Mouse (Mus musculus) embryo, embryonic 9.5 days (tissue): ENCODE results near the gene Nfix.

Source experiments
- DNase-seq: peaks from one replicate; pipeline ENCODE4 v3.0.0-alpha.2; 2017; ENCODE audit errors: extremely low spot score

The Nfix gene

GRCm38 (mm10) chr8:84781686-84782505, 18.2 kb downstream of the Nfix start:
- DNase-seq: no peak

DNA sequence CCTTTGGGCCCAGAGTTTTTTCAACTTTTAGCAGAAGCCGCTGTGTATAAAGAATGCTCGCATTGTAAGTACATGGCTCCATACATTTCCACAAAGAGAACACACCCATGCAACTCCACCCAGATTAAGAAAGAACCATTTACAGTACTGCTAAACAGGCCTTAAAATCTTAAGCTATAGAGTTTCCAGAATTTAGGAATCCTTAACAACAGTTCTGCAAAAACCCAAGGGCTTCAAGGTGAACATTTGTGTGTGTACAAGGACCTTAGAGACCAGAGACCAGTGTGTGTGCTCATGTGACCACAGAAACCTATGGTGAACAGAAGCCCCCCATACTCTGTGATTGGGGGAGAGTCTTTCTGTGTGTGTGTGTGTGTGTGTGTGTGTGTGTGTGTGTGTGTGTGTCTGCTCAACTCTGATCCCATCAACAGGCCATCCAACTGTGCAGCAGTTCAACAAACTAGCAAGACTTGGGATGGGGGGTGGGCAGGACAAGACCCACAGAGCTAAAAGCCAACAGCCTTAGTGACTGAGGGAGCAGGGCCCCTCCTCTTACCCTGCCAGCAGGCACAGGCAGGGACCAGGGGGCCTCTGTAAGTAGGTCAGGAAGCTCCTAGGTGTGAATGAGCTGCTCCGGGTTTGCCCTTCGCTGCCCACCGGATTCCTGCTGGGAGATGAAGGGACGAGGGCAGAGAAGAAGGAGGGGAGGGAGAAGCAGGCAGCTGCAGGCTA, 19.0 kb downstream of the Nfix start:
- no peak for DNase-seq

GRCm38 (mm10) chr8:84780225-84780555, 20.0 kb downstream of the Nfix start:
- no peak for DNase-seq

DNA sequence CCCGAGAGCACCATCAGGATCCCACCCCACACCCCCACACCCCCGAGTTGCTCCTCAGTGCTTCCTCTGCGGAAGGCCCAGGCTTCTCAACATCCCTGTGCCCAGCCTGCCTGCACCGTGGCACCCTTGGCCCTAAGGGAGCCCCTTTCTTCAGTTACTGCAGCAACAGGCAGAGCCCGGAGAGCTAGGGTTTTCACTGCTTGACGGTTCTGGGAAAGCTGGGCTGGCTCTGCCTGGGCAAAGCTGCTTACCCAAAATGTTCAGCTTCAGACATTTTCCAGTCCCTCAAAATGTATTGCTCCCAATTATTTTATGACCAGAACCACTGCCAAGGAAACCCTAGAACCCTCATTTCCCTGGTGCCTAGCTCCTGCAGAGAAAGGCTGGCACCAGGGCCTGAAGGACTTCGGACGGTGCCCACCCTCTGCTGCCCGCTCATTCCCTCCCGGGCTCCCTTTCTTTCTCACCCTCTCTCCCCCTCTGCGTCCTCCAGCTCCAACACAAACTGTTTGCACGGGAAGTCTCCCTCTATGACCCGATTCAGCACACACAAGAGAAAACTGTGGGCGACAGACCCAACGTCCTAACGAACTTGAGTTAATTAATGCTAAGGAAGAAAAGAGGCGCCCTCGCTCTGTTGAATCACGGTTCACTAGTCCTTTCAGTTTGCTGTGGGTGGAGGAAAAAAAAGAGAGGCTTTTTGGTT, 20.5 kb downstream of the Nfix start:
- DNase-seq: no peak

- DNase-seq: no peak
Observed at GRCm38 (mm10) chr8:84778638-84779380, 21.3 kb downstream of the Nfix start.

DNA sequence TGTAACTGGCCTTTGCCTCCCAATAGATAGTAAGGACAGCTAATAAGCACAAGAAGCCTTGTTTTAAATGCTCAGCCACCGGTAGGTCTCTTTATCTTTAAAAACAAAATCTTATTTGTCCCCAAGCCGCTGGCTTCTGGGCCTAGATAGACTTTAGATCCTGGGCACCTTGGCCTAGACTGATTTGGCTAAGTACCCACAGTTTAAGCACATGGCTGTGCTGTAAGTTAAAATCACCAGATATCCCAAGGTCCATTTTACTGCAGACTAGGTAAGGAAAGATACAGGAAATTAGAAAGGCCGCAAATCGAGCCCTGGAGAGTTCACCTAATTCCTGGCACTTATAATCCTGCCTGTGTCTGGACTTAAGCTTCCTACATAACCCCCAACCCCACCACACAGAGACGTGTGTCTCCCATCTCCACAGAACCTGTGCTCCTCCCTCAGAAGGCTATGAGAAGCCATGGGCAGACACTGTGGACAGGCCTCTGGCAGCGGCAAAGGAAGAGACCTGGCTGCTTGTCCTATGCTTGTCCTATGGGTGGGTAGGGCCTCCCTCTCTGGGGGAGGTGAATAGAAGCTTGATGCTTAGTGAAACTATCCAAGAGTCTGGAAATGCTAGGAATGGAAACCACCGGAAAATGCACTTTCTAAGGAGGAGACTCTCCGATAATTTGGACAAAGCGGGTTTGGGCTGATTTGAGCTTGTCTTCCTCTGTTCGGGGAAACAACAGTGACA, 22.1 kb downstream of the Nfix start:
- no peak for DNase-seq

DNA sequence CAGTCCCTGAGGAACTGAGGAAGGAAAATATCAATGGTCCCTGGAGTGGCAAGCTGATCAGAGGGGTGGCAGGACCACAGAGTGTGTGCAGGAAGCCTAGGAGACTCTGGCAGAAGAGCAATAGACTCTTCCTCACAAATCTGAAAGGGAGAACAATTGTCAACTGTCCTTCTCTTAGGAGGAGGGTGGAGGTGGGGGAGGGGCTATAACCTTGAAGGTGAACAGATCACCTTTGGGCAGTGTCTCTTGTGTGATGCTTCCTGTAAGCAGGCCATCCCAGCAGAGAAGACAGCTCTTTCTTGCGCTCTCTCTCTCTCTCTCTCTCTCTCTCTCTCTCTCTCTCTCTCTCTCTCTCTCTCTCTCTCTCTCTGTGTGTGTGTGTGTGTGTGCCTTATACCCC, 23.6 kb downstream of the Nfix start:
- no peak for DNase-seq

- DNase-seq: no peak
Observed at GRCm38 (mm10) chr8:84775621-84776113, 24.5 kb downstream of the Nfix start.

GRCm38 (mm10) chr8:84775105-84775591, 25.0 kb downstream of the Nfix start:
- no peak for DNase-seq

DNA sequence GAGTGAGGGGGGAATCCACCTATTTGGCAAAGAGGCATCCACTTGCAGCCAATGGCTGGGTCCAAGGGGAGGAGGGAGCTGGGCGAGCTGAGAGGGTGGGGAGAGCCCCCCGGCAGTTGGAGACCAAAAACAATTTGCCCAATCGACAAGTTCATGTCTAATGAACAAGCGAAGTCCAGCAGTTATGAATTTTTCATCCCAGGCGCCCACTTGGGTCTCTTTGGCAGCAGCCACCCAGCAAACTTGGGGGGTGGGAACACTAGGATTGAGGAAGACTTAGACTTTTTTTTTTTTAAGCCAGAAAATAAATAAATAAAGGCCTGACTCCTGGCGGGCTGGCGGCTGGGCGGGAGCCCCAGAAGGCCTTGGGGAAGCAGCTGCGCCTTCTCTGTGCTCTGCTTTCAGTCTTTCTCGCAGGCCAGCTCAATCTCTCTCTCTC, 25.7 kb downstream of the Nfix start:
- no peak for DNase-seq

DNA sequence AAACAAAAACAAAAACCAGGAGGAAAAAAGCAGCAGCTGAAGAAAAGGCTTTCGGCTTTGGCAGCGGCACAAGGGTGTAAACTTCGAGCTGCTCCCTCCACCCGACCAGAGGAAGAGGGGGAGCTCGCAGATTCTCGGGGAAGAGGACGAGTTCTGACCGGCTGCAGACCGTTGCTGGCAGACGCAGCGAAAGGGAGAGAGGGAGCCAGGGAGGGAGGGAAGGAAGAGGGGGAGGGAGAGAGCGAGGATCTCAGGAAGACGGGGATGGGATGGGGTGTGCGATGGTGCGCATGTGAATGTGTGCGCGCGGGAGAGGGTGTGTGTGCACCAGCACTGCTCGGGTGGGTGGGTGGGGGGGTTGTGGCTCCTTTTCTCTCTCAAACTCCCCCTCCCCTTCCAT, 26.3 kb downstream of the Nfix start:
- DNase-seq: no peak

DNA sequence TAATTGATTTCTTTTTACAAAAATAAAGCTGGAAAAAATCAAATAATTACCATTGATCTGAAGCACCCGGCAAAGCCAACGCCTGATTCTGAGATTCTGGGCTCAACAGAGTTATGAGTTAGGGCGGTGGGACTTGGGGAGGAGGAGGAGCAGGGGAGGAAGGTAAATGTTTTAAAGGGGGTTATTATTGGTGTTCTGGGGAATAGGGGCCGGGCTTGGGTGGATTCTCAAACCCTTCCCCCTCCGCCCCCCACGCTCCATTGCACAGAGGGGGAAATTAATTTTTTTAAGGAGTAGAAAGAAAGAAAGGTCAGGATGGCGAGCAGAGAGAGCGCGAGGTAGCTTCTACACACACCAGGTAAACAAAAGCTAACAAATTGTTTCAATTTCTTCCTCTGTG, 26.8 kb downstream of the Nfix start:
- DNase-seq: no peak

- DNase-seq: no peak
Observed at GRCm38 (mm10) chr8:84772628-84773027, 27.5 kb downstream of the Nfix start.

- no peak for DNase-seq
Observed at GRCm38 (mm10) chr8:84771941-84772378, 28.2 kb downstream of the Nfix start.

GRCm38 (mm10) chr8:84771000-84771687, 29.0 kb downstream of the Nfix start:
- DNase-seq: no peak

DNA sequence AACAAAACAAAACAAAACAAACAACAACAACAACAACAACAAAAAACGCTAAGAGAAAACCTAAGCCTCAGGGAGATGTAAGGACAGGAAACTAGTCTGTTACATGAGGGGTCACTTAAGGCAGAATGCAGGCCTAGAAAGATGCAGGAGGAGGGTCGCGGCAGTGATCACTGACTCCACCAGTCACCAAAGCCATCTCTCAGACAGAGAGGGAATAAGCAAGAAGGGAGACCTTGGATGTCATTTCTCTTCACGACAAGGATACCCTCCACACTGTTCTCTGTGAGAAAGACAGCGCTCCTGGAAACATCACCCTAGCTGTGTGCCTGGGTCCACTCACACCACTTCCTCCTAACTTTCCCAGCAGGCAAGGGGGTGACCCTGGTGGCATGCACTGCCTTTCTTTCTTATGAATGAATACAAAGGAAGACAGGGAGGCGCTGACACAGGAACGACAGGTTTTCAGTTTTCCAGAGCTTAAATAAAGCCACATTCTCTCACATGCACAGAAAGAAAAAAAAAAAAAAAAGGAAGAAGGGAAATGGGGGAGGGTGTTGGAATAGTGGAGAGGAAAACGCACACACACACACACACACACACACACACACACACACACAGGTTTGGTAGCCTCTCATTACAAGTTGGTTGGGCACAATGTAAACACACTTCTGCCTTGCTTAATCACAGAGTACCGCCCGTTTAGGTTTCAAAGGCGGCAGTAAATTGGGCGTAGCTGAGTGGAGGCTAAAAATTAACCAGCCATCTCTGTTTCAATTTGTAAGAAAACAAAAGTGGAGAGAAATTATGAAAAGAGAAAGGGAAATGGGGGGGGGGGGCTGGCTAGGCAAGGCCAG, 29.8 kb downstream of the Nfix start:
- DNase-seq: no peak

DNA sequence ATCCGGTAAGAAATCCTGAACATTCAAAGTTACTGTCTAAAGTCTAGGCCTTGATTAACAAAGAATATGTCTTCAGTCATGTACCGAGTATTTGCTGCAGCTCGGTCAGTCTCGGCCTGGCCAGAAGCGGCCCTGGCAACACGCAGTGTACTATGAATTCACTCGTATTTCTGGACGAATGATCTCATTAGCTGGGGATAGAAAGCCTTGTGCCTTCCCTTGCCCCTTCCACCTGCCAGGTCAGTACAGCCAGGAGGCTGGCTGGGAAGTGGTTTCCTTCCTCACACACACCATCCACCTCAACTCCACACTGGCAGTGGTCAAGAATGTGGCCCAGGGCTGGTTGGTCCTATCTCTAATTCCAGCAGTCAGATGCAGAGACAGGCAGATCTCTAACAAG, 30.8 kb downstream of the Nfix start:
- no peak for DNase-seq

DNA sequence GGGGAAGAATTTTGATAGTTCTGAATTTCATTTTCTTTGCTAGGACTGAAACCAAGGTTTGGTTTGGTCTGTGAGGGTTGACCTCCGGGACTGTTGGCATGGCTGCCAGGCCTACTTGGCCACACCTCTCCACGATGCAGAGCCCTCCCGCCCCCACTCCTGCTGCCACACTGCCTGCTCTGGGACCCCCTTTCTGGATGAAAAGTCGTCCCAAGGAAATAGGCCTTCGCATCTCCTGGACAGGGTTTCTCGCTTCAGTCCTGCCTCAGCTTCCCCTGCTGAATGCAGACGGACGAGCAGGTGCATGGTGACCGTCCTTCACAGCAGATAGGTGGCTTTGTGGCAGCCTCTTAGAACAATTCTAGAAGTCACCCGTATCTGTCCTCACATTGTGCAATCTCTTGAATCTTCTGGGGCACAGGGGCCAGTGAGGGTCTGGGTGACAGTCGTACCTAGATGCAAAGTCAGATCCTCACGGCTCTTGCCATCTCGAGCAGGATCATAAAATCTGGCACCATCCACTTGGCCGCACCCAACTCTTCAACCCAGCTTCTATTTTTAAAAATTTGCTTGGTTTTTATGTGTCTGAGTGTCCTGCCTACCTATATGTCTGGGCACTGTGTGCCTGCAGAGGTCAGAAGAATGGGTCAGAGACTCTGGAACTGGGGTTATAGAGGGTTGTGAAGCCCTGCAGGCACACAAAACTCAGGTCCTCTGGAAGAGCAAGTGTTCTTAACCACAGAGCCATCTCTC, 31.6 kb downstream of the Nfix start:
- no peak for DNase-seq

- no peak for DNase-seq
Observed at GRCm38 (mm10) chr8:84767221-84767620, 32.9 kb downstream of the Nfix start.
